Mouse (Mus musculus) midbrain, embryonic 10.5 days (tissue): Measurements from ENCODE around the gene Ins2. TPM values are rescaled to one million over a fixed set of nuclear protein-coding genes. Genes with fewer than 3 reads are reported as not detected.

Source experiments
- DNase-seq: peaks from one replicate; pipeline ENCODE4 v3.0.0-alpha.2; 2017; ENCODE audit warnings: low spot score
- H3K27ac ChIP-seq: fragments of 300-500 bp; sonication (generic); replicated peaks from 2 replicates; pipeline ENCODE4 v1.5.1; 2016; ENCODE audit warnings: mild to moderate bottlenecking
- H3K27me3 ChIP-seq: fragments of 300-500 bp; sonication (generic); 2 replicates; pipeline ENCODE4 v1.6.1; 2016; ENCODE audit warnings: low read depth, mild to moderate bottlenecking; ENCODE audit not compliant: poor library complexity, severe bottlenecking
- H3K36me3 ChIP-seq: fragments of 300-500 bp; sonication (generic); 2 replicates; pipeline ENCODE4 v1.6.1; 2016; ENCODE audit warnings: mild to moderate bottlenecking, moderate library complexity
- H3K4me1 ChIP-seq: fragments of 300-500 bp; sonication (generic); 2 replicates; pipeline ENCODE4 v1.6.1; 2016
- H3K4me3 ChIP-seq: fragments of 300-500 bp; sonication (generic); 2 replicates; pipeline ENCODE4 v1.5.1; 2016; ENCODE audit warnings: mild to moderate bottlenecking, moderate library complexity
- H3K9me3 ChIP-seq: fragments of 300-500 bp; sonication (generic); replicated peaks from 2 replicates; pipeline ENCODE4 v1.6.1; 2016; ENCODE audit warnings: mild to moderate bottlenecking
- WGBS: fragments of 180-500 bp; shearing (Covaris S2); methylation state at CpG from one replicate; pipeline ENCODE4 v1.1.7; 2016; 5-methylcytosine and 5-hydroxymethylcytosine counted together
- polyA plus RNA-seq: library from polyadenylated mRNA; unstranded; fragments of >200 nt; fragmentation: Nextera tagmentation; extraction: Ambion mirVana; gene quantifications from 2 replicates; pipeline ENCODE4 v1.2.1, GENCODE M21; 2016

Gene Ins2
- polyA plus RNA-seq = not detected in 2 replicates

GRCm38 (mm10) chr7:142743281-142743680, at the start of gene Ins2:
Ins2 (minus strand) TSS chr7:142743381.
- H3K27me3 ChIP-seq = no peaks in the 10 kb centered on the region
- H3K27ac ChIP-seq = no peak within 1 kb of the TSS
- WGBS = 87% methylated on average over 1 of the region's 1 CpGs
- no peak within 1 kb of the TSS for H3K4me3 ChIP-seq
- DNase-seq = no peak
- no peaks in the 10 kb centered on the region for H3K9me3 ChIP-seq
- no peaks in the 10 kb centered on the region for H3K36me3 ChIP-seq
- no peaks in the 10 kb centered on the region for H3K4me1 ChIP-seq

GRCm38 (mm10) chr7:142792650-142793275, 49.6 kb upstream of the Ins2 start:
- Histone ChIP-seq H3K9me3 (no peaks in the 10 kb centered on the region), H3K4me1 (peaks cover 37% of the 10 kb centered on the region), H3K36me3 (no peaks in the 10 kb centered on the region), H3K4me3 (no peak overlapping the region), H3K27me3 (no peaks in the 10 kb centered on the region), H3K27ac (peak overlapping the region; percentile 81)
- DNase-seq = peak; percentile 59
- 40% methylated on average over 1 of the region's 1 CpGs for WGBS

- Histone ChIP-seq H3K4me3 (no peak overlapping the region), H3K9me3 (no peaks in the 10 kb centered on the region), H3K36me3 (no peaks in the 10 kb centered on the region), H3K27me3 (no peaks in the 10 kb centered on the region), H3K4me1 (peaks cover 33% of the 10 kb centered on the region), H3K27ac (peak overlapping the region; percentile 52)
- 63% methylated on average over 9 of the region's 9 CpGs for WGBS
- DNase-seq = no peak
Measured at GRCm38 (mm10) chr7:142789667-142790066, 46.5 kb upstream of the Ins2 start.

GRCm38 (mm10) chr7:142737772-142738171, 5.4 kb downstream of the Ins2 start:
- WGBS = 14% methylated on average over 3 of the region's 3 CpGs

GRCm38 (mm10) chr7:142736943-142737490, 6.2 kb downstream of the Ins2 start:
- H3K27ac ChIP-seq = no peak overlapping the region
- no peaks in the 10 kb centered on the region for H3K36me3 ChIP-seq
- no peak overlapping the region for H3K4me3 ChIP-seq
- DNase-seq = no peak
- no peaks in the 10 kb centered on the region for H3K4me1 ChIP-seq
- H3K27me3 ChIP-seq = no peaks in the 10 kb centered on the region
- WGBS = 72% methylated on average over 1 of the region's 1 CpGs
- H3K9me3 ChIP-seq = no peaks in the 10 kb centered on the region

More at GRCm38 (mm10) chr7:142737772-142738171, 5.4 kb downstream of the Ins2 start:
- no peak overlapping the region for H3K4me3 ChIP-seq
- no peaks in the 10 kb centered on the region for H3K36me3 ChIP-seq
- H3K27ac ChIP-seq = no peak overlapping the region
- no peaks in the 10 kb centered on the region for H3K9me3 ChIP-seq
- no peaks in the 10 kb centered on the region for H3K4me1 ChIP-seq
- peak; percentile 45 for DNase-seq
- no peaks in the 10 kb centered on the region for H3K27me3 ChIP-seq

GRCm38 (mm10) chr7:142725973-142726372, 17.2 kb downstream of the Ins2 start:
- no peaks in the 10 kb centered on the region for H3K4me1 ChIP-seq
- no peak overlapping the region for H3K4me3 ChIP-seq
- no peak overlapping the region for H3K27ac ChIP-seq
- no peaks in the 10 kb centered on the region for H3K27me3 ChIP-seq
- WGBS = 61% methylated on average over 3 of the region's 3 CpGs
- H3K36me3 ChIP-seq = no peaks in the 10 kb centered on the region
- DNase-seq = no peak
- no peaks in the 10 kb centered on the region for H3K9me3 ChIP-seq

GRCm38 (mm10) chr7:142720725-142721124, 22.5 kb downstream of the Ins2 start:
- H3K4me1 ChIP-seq = no peaks in the 10 kb centered on the region
- no peaks in the 10 kb centered on the region for H3K36me3 ChIP-seq
- no peak overlapping the region for H3K4me3 ChIP-seq
- H3K27ac ChIP-seq = peak overlapping the region; percentile 72
- H3K27me3 ChIP-seq = no peaks in the 10 kb centered on the region
- peak; percentile 48 for DNase-seq
- H3K9me3 ChIP-seq = no peaks in the 10 kb centered on the region
- 2% methylated on average over 2 of the region's 2 CpGs for WGBS

- WGBS = 21% methylated on average over 8 of the region's 8 CpGs
- Histone ChIP-seq H3K4me3 (peak overlapping the region; percentile 48), H3K36me3 (no peaks in the 10 kb centered on the region), H3K4me1 (peaks cover 4% of the 10 kb centered on the region), H3K9me3 (no peaks in the 10 kb centered on the region), H3K27me3 (no peaks in the 10 kb centered on the region), H3K27ac (peak overlapping the region; percentile 84)
- peak; percentile 67 for DNase-seq
Measured at GRCm38 (mm10) chr7:142714783-142715498, 28.2 kb downstream of the Ins2 start.

GRCm38 (mm10) chr7:142706873-142707272, 36.3 kb downstream of the Ins2 start:
- Histone ChIP-seq H3K9me3 (no peaks in the 10 kb centered on the region), H3K4me3 (no peak overlapping the region), H3K4me1 (no peaks in the 10 kb centered on the region), H3K27ac (no peak overlapping the region), H3K27me3 (no peaks in the 10 kb centered on the region), H3K36me3 (no peaks in the 10 kb centered on the region)
- 85% methylated on average over 2 of the region's 2 CpGs for WGBS
- DNase-seq = no peak

GRCm38 (mm10) chr7:142699334-142699860, 43.8 kb downstream of the Ins2 start:
- Histone ChIP-seq H3K4me3 (no peak overlapping the region), H3K9me3 (no peaks in the 10 kb centered on the region), H3K36me3 (no peaks in the 10 kb centered on the region), H3K27me3 (no peaks in the 10 kb centered on the region), H3K4me1 (no peaks in the 10 kb centered on the region), H3K27ac (no peak overlapping the region)
- no peak for DNase-seq
- WGBS = 71% methylated on average over 5 of the region's 5 CpGs

GRCm38 (mm10) chr7:142678611-142679010, 64.6 kb downstream of the Ins2 start:
- Histone ChIP-seq H3K4me3 (no peak overlapping the region), H3K27me3 (no peaks in the 10 kb centered on the region), H3K27ac (no peak overlapping the region), H3K9me3 (no peaks in the 10 kb centered on the region), H3K36me3 (no peaks in the 10 kb centered on the region), H3K4me1 (no peaks in the 10 kb centered on the region)
- WGBS = 87% methylated on average over 3 of the region's 3 CpGs
- no peak for DNase-seq

GRCm38 (mm10) chr7:142675644-142676043, 67.5 kb downstream of the Ins2 start:
- H3K36me3 ChIP-seq = no peaks in the 10 kb centered on the region
- 14% methylated on average over 3 of the region's 3 CpGs for WGBS
- H3K27me3 ChIP-seq = no peaks in the 10 kb centered on the region
- no peak overlapping the region for H3K4me3 ChIP-seq
- no peak overlapping the region for H3K27ac ChIP-seq
- peaks cover 13% of the 10 kb centered on the region for H3K9me3 ChIP-seq
- DNase-seq = no peak
- H3K4me1 ChIP-seq = no peaks in the 10 kb centered on the region

GRCm38 (mm10) chr7:142675141-142675540, 68.0 kb downstream of the Ins2 start:
- Histone ChIP-seq H3K4me3 (no peak overlapping the region), H3K9me3 (peaks cover 18% of the 10 kb centered on the region), H3K27me3 (no peaks in the 10 kb centered on the region), H3K36me3 (no peaks in the 10 kb centered on the region), H3K4me1 (no peaks in the 10 kb centered on the region), H3K27ac (no peak overlapping the region)
- no peak for DNase-seq
- WGBS = 73% methylated on average over 6 of the region's 6 CpGs
